Mouse (Mus musculus) G1E (cell line): ENCODE measurements around the gene Tcirg1.

Source experiments
- CTCF ChIP-seq: IDR thresholded peaks from 2 replicates; pipeline ENCODE4 v1.5.1; 2012; ENCODE audit warnings: low read depth, low read length, inconsistent platforms, mixed read lengths
- GATA1 ChIP-seq: IDR thresholded peaks from 2 replicates; pipeline ENCODE4 v1.6.1; 2012; ENCODE audit warnings: borderline replicate concordance, low read length, inconsistent platforms, mixed read lengths
- GATA2 ChIP-seq: IDR thresholded peaks from 2 replicates; pipeline ENCODE4 v1.6.1; 2012; ENCODE audit warnings: low read depth, low read length, inconsistent platforms, borderline replicate concordance
- TAL1 ChIP-seq: conservative IDR thresholded peaks from 2 replicates; pipeline ENCODE4 v1.6.1; 2012; ENCODE audit warnings: low read depth, low read length, inconsistent platforms, mixed read lengths

GRCm38 (mm10) chr19:3847711-3848110, 59.2 kb downstream of the Tcirg1 start:
- TF ChIP-seq CTCF (no peak), TAL1 (no peak), GATA2 (no peak), GATA1 (no peak)
